Mouse (Mus musculus): ENCODE measurements around the gene S1pr4. TPM values are rescaled to one million over a fixed set of nuclear protein-coding genes. Genes with fewer than 3 reads are reported as not detected.

S1pr4 gene
- polyA plus RNA-seq, 1 experiment, result 3.5 TPM

DNA sequence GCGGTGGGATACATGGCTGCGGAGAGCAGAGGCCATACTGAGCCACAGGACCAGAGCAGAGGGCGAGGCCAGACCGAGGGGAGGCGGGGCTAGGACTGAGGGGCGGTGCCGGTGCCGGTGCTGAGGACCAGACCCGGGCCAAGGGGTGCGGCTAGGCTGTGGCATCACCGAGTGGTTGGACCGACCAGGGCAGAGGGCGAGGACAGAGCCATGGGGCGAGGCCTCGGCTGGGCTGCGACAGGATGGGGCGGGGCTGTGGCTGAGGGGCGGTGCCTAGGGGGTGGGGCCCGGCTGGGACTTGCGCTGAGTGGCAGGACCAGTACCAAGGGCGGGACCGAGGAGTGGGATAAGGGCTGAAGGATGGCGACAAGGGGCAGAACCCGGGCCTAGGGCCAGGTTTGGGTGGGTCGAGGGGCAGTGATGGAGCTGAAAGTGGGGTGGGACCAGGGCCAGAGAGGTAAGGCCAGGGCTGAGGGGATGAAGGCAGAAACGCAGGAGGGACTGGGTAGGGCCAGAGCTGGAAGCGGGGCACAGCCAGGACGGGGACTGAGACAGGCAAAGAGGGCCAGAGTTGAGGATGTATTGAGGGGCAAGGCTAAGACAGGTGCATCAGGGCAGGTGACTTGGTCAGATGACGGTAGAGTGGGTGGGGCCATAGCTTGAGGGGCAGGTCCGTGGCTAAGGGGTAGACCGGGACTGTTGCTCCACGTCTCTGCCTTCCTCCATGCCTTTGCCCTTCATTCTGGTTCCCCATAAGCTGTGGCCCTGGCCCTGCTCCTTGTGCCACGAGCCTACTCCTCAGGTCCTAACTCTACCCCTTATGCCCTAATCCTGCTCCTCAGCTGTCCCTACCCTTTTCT, 35.3 kb downstream of the S1pr4 start:
- DNase-seq (ENCODE audit: low read depth), result no peak

GRCm38 (mm10) chr10:81463531-81463930, 36.4 kb downstream of the S1pr4 start:
- no peak for DNase-seq (ENCODE audit: low read depth)

DNA sequence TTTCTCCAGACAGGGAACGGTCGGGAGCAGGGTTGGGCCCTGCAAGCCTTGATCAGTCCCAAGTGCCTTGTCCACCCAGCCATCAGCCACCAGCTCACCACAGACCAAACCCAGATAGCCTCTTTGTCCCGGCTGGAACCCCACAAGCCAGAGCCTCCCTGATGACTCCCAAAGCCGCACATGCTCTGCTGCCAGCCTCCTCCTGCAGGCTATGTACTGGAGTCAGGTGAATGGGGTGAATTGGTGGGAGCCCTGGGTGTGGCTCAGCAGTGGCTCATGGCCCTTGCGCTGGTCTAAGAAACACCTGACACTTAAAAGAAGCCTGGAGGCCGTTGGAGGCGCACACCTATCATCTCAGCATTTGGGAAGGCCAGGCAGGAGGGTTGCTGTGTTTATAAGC, 37.0 kb downstream of the S1pr4 start:
- no peak for DNase-seq (ENCODE audit: low read depth)

- no peak for DNase-seq (ENCODE audit: low read depth)
Measured at GRCm38 (mm10) chr10:81462415-81462804, 37.5 kb downstream of the S1pr4 start.

GRCm38 (mm10) chr10:81461673-81462414, 38.1 kb downstream of the S1pr4 start:
- no peak for DNase-seq (ENCODE audit: low read depth)

DNA sequence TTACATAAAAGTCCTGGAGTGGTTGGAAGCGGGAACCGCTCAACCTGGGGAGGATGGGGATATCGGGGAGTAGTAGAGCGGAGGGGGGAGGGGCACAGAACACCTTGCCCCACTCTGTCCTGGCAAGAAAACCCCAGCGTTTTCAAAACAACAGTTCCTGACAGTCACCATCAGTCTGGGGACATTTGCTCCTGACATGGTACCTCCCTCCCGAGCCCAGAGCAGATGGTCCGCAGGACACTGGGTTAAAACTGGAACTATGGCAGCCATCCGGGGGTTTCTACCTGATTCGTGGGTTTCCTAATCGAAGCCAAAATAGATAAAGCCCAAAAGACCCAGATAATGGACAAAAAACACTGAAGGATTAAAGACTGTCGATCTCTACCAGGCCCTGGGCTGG, 39.0 kb downstream of the S1pr4 start:
- no peak for DNase-seq (ENCODE audit: low read depth)

GRCm38 (mm10) chr10:81460471-81460870, 39.5 kb downstream of the S1pr4 start:
- DNase-seq (ENCODE audit: low read depth), result no peak

- DNase-seq (ENCODE audit: low read depth), result no peak
Measured at GRCm38 (mm10) chr10:81459399-81459798, 40.5 kb downstream of the S1pr4 start.

- no peak for DNase-seq (ENCODE audit: low read depth)
Measured at GRCm38 (mm10) chr10:81458267-81458666, 41.7 kb downstream of the S1pr4 start.

GRCm38 (mm10) chr10:81457624-81458023, 42.3 kb downstream of the S1pr4 start:
- DNase-seq (ENCODE audit: low read depth), result no peak

- no peak for DNase-seq (ENCODE audit: low read depth)
Measured at GRCm38 (mm10) chr10:81456983-81457563, 42.9 kb downstream of the S1pr4 start.

DNA sequence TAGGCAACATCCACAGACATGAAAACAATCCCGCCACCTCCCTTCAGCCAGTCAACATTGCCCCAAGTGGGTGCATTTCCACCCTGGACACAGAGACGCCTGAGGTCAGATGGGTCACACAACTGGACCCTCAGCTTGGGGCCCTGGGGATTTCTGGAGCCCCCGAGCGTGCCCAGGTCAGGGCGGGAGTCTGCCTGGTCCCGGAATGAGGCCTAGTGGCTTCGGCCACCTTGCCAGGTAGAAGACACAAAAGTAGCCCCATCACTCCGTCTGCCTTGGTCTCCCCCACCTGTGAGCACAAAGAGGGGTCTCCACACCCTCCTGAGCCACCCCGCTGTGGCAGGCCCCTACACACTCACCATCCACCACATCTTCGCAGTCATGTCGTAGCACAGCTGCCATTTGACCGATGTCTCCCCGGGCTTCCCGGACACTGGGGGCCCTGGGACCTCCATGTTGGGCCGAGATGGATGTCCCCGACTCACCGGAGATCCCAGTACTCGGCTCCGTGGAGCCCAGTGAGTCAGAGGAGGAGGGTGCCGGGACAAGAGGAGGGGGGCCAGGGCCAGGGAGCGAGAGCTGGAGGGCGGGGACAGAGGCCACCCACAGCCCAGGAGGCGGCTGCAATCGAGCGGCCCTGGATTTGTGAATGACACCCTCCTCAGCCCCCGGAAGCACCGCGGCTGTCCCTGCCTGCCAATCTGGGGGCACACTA, 44.6 kb downstream of the S1pr4 start, which contains the start of gene Nfic:
Nfic (minus strand) TSS at position 455 of the 715 bp plus-strand sequence.
- DNase-seq (ENCODE audit: low read depth), result no peak

- no peak for DNase-seq (ENCODE audit: low read depth)
Measured at GRCm38 (mm10) chr10:81454106-81454505, 45.8 kb downstream of the S1pr4 start.

DNA sequence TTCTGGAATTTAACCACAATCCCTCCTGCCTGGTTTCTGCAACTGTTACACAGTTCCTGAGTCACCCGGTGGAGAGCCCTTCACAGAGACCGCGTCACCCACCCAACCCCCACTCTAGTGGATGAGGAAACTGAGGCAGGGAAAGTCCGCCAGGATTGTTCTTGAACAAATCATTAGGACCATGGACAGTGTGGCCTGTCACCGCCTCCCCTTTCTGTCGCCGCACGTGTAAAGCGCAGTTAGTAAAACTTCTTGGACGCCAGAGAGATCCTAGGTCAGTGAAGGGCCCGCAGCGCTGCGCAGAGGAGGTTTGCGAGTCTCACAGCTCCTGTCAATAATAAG, 47.0 kb downstream of the S1pr4 start:
- DNase-seq (ENCODE audit: low read depth), result no peak

- no peak for DNase-seq (ENCODE audit: low read depth)
Measured at GRCm38 (mm10) chr10:81452237-81452946, 47.5 kb downstream of the S1pr4 start.

DNA sequence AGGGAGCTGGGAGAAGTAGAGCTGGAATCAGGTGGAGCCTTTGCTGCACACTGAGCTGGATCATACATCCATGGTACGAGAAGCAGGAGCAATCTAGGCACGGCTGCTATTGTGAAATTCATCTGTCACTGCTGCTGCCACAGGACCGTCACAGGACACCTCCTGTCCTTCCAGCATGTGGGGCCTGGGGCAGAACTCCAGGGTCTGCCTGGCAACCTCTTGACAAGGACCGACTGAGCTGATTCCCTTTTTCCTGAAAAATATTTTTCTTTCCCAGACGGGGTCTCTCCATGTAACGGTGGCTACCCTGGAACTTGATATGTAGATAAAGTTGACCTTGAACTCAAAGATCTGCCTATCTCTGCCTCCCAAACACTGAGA, 48.6 kb downstream of the S1pr4 start:
- DNase-seq (ENCODE audit: low read depth), result no peak

- no peak for DNase-seq (ENCODE audit: low read depth)
Measured at GRCm38 (mm10) chr10:81450641-81451364, 49.1 kb downstream of the S1pr4 start.

GRCm38 (mm10) chr10:81450140-81450539, 49.8 kb downstream of the S1pr4 start:
- DNase-seq (ENCODE audit: low read depth), result no peak

All from gonadal fat pad, adult 2 months (tissue).